Mouse (Mus musculus): ENCODE data around the gene Hist1h2ag. TPM values are rescaled to one million over a fixed set of nuclear protein-coding genes. Genes with fewer than 3 reads are reported as not detected.

The Hist1h2ag gene
- polyA plus RNA-seq, 2 experiments: 18.0 to 35.2 TPM

DNA sequence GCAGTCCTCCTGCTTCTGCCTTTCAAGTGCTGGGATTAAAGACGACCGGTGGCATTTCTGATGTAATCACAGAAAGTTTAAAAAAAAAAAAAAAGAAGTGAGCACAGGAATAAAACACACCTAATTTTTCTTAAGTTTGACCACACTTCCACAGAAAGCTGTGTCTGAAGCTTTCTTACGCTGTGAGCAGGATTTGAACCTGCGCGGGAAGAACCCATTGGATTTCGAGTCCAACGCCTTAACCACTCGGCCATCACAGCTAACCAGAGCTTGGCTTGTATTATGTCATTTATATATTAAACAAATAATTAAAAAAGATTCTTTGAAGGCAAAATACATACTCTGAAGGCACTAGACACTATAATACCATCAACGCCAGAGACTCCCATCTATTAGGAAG, 20.5 kb downstream of the Hist1h2ag start:
- Histone ChIP-seq H3K4me2 (ENCODE audit: low read depth) (peak overlapping the region; percentile 94), H3K9me3 (ENCODE audit: control insufficient read depth, low read length) (no peaks in the 10 kb centered on the region), H3K27ac (peak overlapping the region; percentile 78), H3K27me3 (ENCODE audit: control insufficient read depth, insufficient read depth, low read length) (no peaks in the 10 kb centered on the region), H3K4me1 (replicated peaks; ENCODE audit: control insufficient read depth in 2 of 2, insufficient read depth in 2 of 2, low read length in 1 of 2) (peaks cover 5 to 14% of the 10 kb centered on the region in 2 experiments; a peak in 2 of 4 replicates), H3K36me3 (replicated peaks; ENCODE audit: control insufficient read depth, insufficient read depth, low read depth) (no peaks in the 10 kb centered on the region), H3K9ac (replicated peaks) (peak overlapping the region; percentile 60), H3K4me3 (ENCODE audit: insufficient read depth in 1 of 2, low read depth in 2 of 2, low read length in 2 of 2) (peak overlapping the region; percentile 57 to 93)
- ATAC-seq (ENCODE audit: insufficient read depth) (peak; percentile 64), DNase-seq (ENCODE audit: low read depth in 3 of 3, low spot score in 3 of 3) (peak; percentile 86 to 87 (median 87))
- no peak for TF ChIP-seq CTCF (IDR thresholded peaks at IDR 0.05; ENCODE audit: low read depth)
- no peak for TF ChIP-seq EP300 (IDR thresholded peaks at IDR 0.05; ENCODE audit: low read depth)
- WGBS (ENCODE audit: insufficient replicate concordance): 0% methylated on average over 9 of the region's 9 CpGs

DNA sequence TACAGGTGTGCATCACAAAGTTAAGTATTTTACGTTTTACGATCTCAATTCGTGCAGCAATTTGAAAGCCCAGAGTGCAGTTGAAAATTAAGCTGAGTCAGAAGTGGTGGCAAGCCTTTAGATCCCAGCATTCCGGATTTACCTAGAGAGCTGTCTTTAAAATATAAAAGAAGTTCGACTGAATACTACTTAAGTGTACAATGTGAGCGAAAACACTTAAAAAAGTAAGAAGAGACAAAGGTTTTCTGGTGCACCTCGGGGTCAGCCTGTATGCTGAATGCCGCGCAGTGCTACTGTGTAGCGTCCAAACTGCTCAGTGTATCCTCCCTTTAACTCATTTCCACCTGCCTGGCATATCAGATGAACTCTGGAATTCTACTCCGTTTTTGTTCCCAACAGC, 21.2 kb downstream of the Hist1h2ag start:
- ATAC-seq (ENCODE audit: insufficient read depth) (peak; percentile 47), DNase-seq (ENCODE audit: low read depth in 3 of 3, low spot score in 3 of 3) (no peak)
- H3K4me2 ChIP-seq (ENCODE audit: low read depth): peak overlapping the region; percentile 94
- H3K4me1 ChIP-seq (replicated peaks; ENCODE audit: control insufficient read depth in 2 of 2, insufficient read depth in 2 of 2, low read length in 1 of 2): peaks cover 5 to 12% of the 10 kb centered on the region in 2 experiments; a peak in 2 of 4 replicates
- no peaks in the 10 kb centered on the region for H3K27me3 ChIP-seq (ENCODE audit: control insufficient read depth, insufficient read depth, low read length)
- peak overlapping the region; percentile 78 for H3K27ac ChIP-seq
- H3K9ac ChIP-seq (replicated peaks): peak overlapping the region; percentile 60
- TF ChIP-seq EP300 (IDR thresholded peaks at IDR 0.05; ENCODE audit: low read depth) (no peak), CTCF (IDR thresholded peaks at IDR 0.05; ENCODE audit: low read depth) (no peak)
- no peaks in the 10 kb centered on the region for H3K9me3 ChIP-seq (ENCODE audit: control insufficient read depth, low read length)
- H3K4me3 ChIP-seq (ENCODE audit: insufficient read depth in 1 of 2, low read depth in 2 of 2, low read length in 2 of 2): peak overlapping the region; percentile 57 to 93
- WGBS (ENCODE audit: insufficient replicate concordance): 0% methylated on average over 11 of the region's 11 CpGs
- no peaks in the 10 kb centered on the region for H3K36me3 ChIP-seq (replicated peaks; ENCODE audit: control insufficient read depth, insufficient read depth, low read depth)

DNA sequence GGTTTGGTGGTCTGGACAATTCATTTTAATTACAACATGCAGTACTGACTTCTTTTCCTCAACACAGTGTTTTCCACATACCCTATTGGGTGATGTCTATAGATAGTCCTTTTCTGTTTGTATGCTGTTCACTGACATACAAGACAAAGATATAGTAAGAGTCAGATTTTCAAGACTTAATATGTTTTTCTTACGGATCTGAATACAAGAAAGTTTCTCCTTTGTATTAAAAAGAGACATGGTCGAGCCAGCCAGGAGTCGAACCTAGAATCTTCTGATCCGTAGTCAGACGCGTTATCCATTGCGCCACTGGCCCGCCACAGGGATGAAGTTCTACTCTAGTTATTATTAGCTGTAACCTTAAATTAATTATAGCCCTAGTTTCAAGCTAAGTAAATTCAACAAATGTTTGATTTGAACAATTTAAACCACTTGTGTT, 21.8 kb downstream of the Hist1h2ag start:
- Histone ChIP-seq H3K4me2 (ENCODE audit: low read depth) (peak overlapping the region; percentile 94), H3K4me1 (replicated peaks; ENCODE audit: control insufficient read depth in 2 of 2, insufficient read depth in 2 of 2, low read length in 1 of 2) (peaks cover 5 to 13% of the 10 kb centered on the region in 2 experiments; a peak in 2 of 4 replicates), H3K27me3 (ENCODE audit: control insufficient read depth, insufficient read depth, low read length) (no peaks in the 10 kb centered on the region), H3K9me3 (ENCODE audit: control insufficient read depth, low read length) (no peaks in the 10 kb centered on the region), H3K27ac (peak overlapping the region; percentile 78), H3K36me3 (replicated peaks; ENCODE audit: control insufficient read depth, insufficient read depth, low read depth) (no peaks in the 10 kb centered on the region), H3K9ac (replicated peaks) (peak overlapping the region; percentile 87), H3K4me3 (ENCODE audit: insufficient read depth in 1 of 2, low read depth in 2 of 2, low read length in 2 of 2) (peak overlapping the region; percentile 57 to 93)
- TF ChIP-seq EP300 (IDR thresholded peaks at IDR 0.05; ENCODE audit: low read depth) (0 out of 2 replicates have a peak, but pooled peaks have one; percentile 41), CTCF (IDR thresholded peaks at IDR 0.05; ENCODE audit: low read depth) (no peak)
- under 1% methylated on average over 8 of the region's 8 CpGs for WGBS (ENCODE audit: insufficient replicate concordance)
- peak; percentile 80 for ATAC-seq (ENCODE audit: insufficient read depth)
- peak; percentile 63 to 73 (median 64) for DNase-seq (ENCODE audit: low read depth in 3 of 3, low spot score in 3 of 3)

DNA sequence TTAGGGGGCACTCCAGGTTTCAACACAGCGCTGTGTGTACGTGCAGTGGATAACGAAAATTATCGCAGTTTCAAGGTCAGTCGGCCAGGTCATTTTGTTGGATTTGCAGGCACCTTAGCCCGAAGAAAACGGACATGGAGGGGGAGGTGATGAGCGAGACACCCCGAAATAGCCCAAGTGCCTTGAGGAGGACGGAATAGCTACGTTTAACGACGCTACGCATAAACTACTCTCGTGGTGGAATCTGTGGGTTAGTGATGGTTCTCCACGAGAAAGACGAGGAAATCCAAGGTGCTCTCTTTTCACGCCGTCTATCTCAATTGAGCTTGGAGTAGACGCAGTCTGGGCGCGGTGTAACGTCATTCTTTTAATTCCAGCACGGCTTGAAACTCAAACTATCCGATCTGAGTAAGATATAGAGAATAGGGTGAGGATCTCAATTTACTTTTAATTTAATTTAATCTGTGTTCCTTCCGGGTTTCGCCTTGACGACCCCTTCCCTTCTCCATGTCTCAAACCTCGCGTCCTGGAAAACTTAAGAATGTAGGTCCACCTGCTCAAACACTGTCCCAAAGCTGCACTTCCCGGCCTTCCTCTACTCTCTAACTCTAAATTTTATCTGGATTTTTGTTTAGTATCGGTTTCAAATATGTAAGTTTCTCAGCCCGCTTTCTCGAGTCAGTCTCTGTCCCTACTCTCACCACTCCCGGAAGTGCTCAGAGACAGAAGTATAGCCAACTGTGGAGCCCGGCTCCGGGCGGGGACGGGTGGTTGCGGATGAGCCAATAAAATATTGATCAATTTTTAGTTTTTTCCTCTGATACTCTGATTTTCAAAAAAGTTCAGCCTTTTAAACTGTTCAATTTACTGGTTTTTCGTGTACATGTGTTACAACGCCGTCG, 22.6 kb downstream of the Hist1h2ag start:
- peak overlapping the region; percentile 94 for H3K4me2 ChIP-seq (ENCODE audit: low read depth)
- TF ChIP-seq EP300 (IDR thresholded peaks at IDR 0.05; ENCODE audit: low read depth) (no peak), CTCF (IDR thresholded peaks at IDR 0.05; ENCODE audit: low read depth) (no peak)
- no peaks in the 10 kb centered on the region for H3K9me3 ChIP-seq (ENCODE audit: control insufficient read depth, low read length)
- under 1% methylated on average over 44 of the region's 44 CpGs for WGBS (ENCODE audit: insufficient replicate concordance)
- H3K9ac ChIP-seq (replicated peaks): peak overlapping the region; percentile 87
- peak overlapping the region; percentile 78 for H3K27ac ChIP-seq
- no peaks in the 10 kb centered on the region for H3K36me3 ChIP-seq (replicated peaks; ENCODE audit: control insufficient read depth, insufficient read depth, low read depth)
- peak overlapping the region; percentile 57 to 92 for H3K4me3 ChIP-seq (ENCODE audit: insufficient read depth in 1 of 2, low read depth in 2 of 2, low read length in 2 of 2)
- no peaks in the 10 kb centered on the region; the same call in 1 of the 2 replicates for H3K27me3 ChIP-seq (ENCODE audit: control insufficient read depth, insufficient read depth, low read length)
- ATAC-seq (ENCODE audit: insufficient read depth): peak; percentile 68
- peaks cover 2 to 16% of the 10 kb centered on the region in 2 experiments for H3K4me1 ChIP-seq (replicated peaks; ENCODE audit: control insufficient read depth in 2 of 2, insufficient read depth in 2 of 2, low read length in 1 of 2)
- DNase-seq (ENCODE audit: low read depth in 3 of 3, low spot score in 3 of 3): no peak
